Mouse (Mus musculus) inflammation-experienced regulatory T-cells, adult 6 months (primary cell): ENCODE results near the gene Robo1. TPM values are rescaled to one million over a fixed set of nuclear protein-coding genes. Genes with fewer than 3 reads are reported as not detected.

Source experiments
- ATAC-seq: one replicate; pipeline ENCODE4 v1.8.0; 2017
- polyA plus RNA-seq, 3 experiments: library from polyadenylated mRNA; unstranded; fragments of 100-300 nt; shearing (Covaris generic); gene quantifications; one replicate each; pipeline ENCODE4 v1.2.1; 2017

Gene Robo1
- polyA plus RNA-seq, 3 experiments from 2014 or later: 0.29 to 0.59 TPM; not detected in 1

GRCm38 (mm10) chr16:72678947-72679558 is 370.9 kb downstream of the Robo1 start:
- no peak for ATAC-seq

GRCm38 (mm10) chr16:72685604-72686479 is 377.7 kb downstream of the Robo1 start:
- no peak for ATAC-seq

- ATAC-seq: no peak
Observed at GRCm38 (mm10) chr16:72686480-72687053, 378.5 kb downstream of the Robo1 start.

- ATAC-seq: no peak
Observed at GRCm38 (mm10) chr16:72687651-72688050, 379.5 kb downstream of the Robo1 start.

- ATAC-seq: no peak
Observed at GRCm38 (mm10) chr16:72688185-72688681, 380.1 kb downstream of the Robo1 start.

- no peak for ATAC-seq
Observed at GRCm38 (mm10) chr16:72691909-72692308, 383.8 kb downstream of the Robo1 start.

GRCm38 (mm10) chr16:72693446-72694274 is 385.6 kb downstream of the Robo1 start:
- ATAC-seq: no peak

GRCm38 (mm10) chr16:72694787-72695186 is 386.7 kb downstream of the Robo1 start:
- no peak for ATAC-seq

GRCm38 (mm10) chr16:72699238-72700006 is 391.3 kb downstream of the Robo1 start:
- ATAC-seq: no peak

- no peak for ATAC-seq
Observed at GRCm38 (mm10) chr16:72700297-72700696, 392.2 kb downstream of the Robo1 start.

- ATAC-seq: no peak
Observed at GRCm38 (mm10) chr16:72703486-72703885, 395.4 kb downstream of the Robo1 start.

GRCm38 (mm10) chr16:72705851-72706250 is 397.7 kb downstream of the Robo1 start:
- ATAC-seq: no peak

- no peak for ATAC-seq
Observed at GRCm38 (mm10) chr16:72708526-72708925, 400.4 kb downstream of the Robo1 start.

- no peak for ATAC-seq
Observed at GRCm38 (mm10) chr16:72717118-72717802, 409.2 kb downstream of the Robo1 start.

GRCm38 (mm10) chr16:72719063-72719462 is 411.0 kb downstream of the Robo1 start:
- no peak for ATAC-seq

GRCm38 (mm10) chr16:72720979-72721378 is 412.9 kb downstream of the Robo1 start:
- ATAC-seq: no peak

GRCm38 (mm10) chr16:72721713-72722481 is 413.8 kb downstream of the Robo1 start:
- no peak for ATAC-seq

- ATAC-seq: no peak
Observed at GRCm38 (mm10) chr16:72734234-72734633, 426.1 kb downstream of the Robo1 start.

GRCm38 (mm10) chr16:72735175-72735574 is 427.1 kb downstream of the Robo1 start:
- ATAC-seq: no peak

GRCm38 (mm10) chr16:72735588-72735987 is 427.5 kb downstream of the Robo1 start:
- no peak for ATAC-seq
